Mouse (Mus musculus) right cerebral cortex, postnatal 36 days (tissue): ENCODE results near the gene Wt1.

Experiments
- DNase-seq, 2 experiments: peaks; one replicate each; pipeline ENCODE4 v3.0.0; 2022; ENCODE audit warnings: low spot score in 2 of 2, mixed read lengths in 1 of 2

Wt1 gene

DNA sequence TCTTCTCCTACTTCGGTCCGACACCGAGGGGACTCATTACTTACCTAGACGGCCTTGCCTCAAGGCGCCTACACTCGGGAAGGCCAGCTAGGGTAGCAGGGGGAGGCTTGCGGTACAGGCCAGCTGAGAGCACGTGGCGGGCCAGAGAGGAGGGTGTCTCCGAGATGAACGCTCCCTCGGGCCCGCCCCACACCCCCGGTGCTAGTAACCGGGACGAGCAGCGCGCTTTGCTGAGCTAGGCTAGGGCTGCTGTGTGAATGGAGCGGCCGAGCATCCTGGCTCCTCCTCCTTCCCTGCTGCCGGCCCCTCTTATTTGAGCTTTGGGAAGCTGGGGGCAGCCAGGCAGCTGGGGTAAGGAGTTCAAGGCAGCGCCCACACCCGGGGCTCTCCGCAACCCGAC is at the start of gene Wt1:
Gene Wt1 (plus strand): TSS at position 251 of the 400 bp plus-strand sequence.
- DNase-seq: no peak

DNA sequence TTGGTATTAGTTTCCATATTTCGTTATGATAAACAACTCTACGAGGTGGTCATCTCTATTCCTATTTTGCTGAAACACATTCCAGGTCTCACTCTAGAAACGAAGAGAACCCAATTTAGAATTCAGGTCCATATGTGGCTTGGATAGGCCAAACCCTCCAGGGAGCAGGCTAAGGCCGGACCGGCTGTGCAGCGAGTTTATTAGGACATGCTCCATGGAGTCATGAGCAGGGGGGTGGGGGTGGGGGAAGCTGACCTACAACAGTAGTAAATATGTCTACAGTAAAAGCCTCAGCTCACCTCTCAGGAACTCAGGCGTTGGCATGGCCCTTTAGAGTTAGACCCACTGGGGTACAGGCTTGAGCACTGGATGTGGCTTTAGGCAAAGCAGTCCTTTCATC is 49.2 kb upstream of the Wt1 start:
- no peak for DNase-seq

DNA sequence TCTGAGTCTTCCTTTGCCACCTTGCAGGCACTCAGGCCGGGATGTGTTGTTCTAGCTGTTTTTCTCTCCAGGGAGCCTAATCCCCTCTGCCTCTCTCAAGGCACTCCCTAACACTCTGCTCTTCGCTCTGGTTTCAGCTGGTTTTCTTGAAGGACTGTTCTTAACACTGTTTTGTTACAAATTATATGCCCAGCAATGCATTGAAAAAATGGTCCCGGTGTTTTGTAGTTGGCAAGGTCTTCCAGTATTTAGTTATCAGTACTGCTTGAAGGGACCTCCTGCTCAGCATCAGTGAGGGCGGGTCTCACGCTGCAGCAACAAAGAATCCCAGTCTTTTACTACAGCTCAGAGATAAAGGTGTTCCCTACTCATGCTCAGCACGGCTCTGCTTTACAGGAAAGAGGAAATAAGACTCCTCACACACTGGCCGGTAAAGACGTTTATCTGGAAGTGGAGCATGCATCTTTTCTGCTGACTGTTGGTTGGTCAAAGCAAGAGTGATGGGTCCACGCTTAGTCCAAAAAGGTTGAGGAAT is 44.0 kb upstream of the Wt1 start:
- no peak for DNase-seq

DNA sequence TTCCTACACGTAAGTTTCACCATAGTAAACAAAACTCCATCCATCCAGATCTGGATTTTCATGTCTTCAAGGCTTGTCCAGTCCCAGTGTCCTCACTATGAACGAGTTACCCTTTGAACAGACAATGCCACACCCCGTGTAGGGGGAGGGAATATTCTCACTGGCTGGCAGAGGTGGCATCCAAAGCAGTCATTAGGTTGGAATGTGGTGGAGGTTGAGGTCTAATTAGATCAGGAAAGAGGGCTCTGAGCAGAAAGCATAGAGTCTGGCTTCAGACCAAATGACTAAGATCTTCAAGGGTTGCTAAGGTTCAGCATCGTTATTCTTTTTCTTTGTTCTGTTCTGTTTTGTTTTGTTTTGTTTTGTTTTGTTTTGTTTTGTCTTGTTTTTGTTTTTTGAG is 42.3 kb upstream of the Wt1 start:
- no peak for DNase-seq

DNA sequence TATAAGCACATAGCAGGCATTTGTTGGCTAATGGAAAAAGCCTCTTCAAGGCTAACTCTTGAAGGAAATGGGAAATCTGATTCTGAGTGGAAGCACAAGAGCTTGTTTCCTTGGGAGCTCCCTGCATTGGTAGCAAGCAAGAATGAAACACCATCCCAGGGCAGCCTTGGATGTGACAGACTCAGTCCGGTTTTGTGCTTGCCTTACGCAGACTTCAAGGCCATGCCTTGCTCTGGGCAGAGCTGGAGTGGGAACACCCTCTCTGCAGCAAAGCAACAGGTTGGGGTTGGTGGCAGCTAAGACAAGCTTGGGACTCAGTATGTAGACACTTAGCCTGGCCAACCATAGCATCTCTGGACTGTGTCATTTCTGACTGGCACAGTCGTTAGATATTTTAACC is 40.2 kb upstream of the Wt1 start:
- DNase-seq: no peak

DNA sequence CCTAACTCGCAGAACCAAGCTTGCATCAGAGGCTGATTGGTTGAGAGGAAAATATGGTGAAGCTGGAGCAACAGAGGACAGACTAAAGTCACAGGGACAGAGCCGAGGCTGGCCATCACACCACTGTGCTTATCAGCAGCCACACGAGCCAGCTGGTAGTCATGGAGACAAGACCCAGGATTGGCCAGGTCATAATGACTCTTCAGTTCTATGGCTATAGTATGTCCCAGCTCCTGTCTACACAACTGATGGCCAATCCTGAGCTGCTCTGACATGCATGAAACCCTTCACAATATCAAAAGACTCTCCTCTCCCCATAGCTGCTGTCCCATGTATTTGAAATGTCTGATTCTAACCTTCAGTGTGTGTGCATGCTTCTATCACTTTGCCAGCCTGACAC is 38.3 kb upstream of the Wt1 start:
- no peak for DNase-seq

DNA sequence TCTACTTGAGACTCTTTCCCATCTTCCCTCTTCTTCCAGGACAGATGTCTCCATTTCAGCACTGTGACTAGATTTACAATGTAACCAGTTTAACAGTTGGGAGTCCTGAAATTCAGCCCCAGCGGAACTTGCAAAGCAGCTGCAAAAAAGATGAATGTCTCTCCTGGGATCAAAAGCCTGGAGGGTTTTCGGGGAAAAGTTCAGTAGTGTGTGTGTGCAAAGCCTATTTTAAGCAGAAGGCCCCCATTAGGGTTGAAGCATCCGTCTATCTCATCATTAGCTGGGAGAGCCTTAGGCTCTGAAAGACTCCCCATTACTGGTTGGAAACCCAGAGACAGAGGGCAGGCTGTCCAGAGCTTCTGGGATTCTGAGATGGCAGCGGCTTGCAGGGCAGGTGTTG is 37.2 kb upstream of the Wt1 start:
- no peak for DNase-seq

DNA sequence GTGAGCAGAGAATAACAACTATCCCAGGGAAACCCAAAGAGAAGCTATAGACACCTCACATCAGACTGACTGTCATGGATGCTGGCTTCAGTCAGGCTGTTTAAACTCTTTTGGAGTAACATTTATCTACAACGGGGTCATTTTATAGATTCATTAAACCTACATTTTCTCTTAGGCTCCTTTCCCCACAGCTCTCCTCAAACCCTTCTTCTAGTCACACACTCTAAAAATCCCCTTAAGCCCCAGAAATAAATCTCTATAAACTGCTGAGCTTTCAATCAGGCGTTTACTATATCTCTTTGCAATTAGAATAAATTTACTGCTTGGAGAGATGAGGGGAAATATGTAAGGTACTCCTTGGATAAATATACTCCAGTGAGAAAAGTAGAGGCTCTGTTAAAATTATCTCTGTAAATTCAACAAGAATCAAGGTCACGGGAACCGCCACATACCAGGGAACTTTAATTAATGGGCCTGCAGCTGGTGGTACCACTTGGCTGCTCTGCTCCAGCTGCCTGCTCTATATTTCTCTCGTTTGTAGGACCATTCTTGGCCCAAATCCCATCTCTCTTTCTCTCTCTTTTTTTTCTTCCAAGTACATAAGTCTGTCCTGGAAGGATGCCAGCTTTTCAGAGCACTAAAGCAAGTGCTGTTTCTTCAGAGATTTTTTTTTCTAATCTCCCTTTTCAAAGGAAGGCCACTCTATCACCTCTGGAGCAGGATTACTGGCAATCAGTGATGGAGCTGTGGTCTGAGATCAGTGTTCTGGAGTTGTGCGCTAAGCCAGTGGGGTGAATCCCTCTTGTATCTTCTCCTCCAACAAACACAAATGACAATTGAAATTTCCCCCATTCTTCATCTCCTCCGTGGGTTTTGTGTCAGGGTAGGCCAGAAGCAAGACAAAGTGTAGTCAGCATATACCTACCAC is 36.5 kb upstream of the Wt1 start:
- peak in 1 of 2 experiments; percentile 7 for DNase-seq

DNA sequence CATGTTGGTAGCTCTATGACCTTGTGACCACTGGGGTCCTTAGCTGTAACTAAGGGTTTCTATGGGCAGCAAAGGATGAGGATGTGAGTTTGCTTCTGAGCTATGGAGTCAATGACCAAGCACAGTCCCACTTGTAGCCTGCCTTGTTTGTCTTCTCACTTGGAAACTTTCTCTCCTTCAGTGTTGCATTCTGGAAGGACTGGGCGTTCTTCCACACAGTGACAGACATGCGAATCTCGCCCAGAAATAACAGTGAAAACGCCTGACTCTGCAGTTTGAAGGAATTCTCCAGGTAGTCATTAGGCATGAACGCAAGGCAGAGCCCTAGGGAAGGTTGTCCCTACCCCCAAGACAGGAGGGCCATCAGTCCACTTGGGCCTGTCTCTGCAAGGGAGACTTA is 35.3 kb upstream of the Wt1 start:
- DNase-seq: no peak

DNA sequence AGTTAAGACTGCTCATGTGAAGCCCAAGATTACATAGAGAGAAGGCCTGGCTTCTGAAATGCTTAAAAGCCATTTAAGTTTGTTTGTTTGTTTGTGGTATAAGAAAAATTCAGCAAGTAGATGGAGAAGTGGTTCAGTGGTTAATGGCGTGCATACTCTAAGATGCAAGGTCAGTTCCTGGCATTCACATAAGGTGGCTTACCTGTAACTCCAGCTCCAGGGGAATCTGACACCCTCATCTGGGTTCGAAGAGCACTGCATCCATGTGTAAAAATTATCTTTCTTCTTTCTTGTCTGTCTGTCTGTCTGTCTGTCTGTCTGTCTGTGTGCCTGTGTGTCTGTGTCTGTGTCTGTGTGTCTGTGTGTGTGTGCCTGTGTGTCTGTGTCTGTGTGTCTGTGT is 34.6 kb upstream of the Wt1 start, which contains the start of gene Gm11060:
Gene Gm11060 (plus strand): TSS at position 301 of the 400 bp plus-strand sequence.
- no peak for DNase-seq

DNA sequence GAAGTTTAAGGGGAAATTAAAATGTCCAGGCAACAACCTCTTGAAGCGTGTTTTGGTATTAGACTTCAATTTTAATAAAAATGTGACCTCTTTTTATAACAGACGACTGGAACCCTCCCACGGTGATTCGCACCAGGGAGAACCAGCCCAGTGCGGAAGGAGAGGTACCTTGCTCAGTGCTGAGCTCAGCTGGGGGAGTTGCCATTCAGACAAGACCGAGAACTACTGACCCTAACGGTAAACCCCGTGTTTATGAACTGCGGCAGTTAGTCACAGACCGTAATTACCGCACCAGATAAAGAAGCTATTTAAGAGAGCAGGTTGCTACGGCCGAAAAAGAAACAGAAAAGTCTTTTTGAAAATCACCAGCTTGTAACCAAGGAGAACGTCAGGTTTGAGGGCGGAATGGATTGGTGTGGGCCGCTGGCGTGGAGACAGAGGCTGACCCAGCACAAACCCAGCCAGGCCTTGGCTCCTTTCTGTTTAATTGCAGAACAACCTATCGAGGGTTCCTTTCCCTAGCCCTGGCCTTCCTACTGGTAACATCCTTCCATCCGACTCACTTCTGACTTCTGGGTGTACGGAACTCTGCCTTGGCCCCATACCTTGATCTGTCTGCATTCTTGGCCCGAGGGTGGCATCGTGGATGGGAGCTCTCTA is 28.9 kb upstream of the Wt1 start:
- no peak for DNase-seq

DNA sequence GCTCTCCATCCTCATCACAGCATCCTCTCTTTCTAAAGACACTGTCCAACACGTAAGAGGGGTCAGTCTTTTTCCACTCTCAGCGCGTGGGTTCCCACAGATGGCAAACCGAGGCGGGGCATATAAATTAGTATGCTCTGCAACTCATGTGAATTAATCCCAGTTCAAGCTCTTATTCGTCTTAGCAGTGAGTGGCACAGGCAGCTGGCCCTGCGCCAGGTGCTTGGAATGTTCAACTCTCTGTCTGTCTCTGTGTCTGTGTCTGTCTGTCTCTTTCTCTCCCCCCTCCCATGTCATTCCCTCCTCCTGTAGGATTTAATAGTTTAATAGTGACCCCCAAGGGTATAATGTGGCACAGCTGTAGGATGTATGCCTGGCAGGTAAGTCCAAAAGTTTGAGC is 26.9 kb upstream of the Wt1 start:
- no peak for DNase-seq

DNA sequence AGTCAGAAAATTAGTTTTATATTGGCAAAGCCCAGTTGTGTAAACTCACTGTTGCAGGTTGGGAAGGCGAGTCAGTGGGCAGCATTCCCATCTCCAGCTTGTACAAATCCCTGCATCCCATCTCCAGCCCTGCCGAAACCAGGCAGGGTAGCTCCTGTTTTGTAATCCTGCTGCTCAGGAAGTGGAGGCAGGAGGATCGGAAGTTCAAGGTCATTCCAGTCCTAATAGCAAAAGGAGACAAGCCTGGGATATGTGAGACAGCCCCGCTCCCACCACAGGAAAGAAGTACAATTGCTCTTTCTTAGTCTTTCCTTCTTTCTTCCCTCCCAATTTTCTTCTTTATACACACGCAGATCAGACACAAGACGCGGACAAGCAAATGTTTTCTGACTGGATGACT is 25.8 kb upstream of the Wt1 start:
- DNase-seq: no peak

DNA sequence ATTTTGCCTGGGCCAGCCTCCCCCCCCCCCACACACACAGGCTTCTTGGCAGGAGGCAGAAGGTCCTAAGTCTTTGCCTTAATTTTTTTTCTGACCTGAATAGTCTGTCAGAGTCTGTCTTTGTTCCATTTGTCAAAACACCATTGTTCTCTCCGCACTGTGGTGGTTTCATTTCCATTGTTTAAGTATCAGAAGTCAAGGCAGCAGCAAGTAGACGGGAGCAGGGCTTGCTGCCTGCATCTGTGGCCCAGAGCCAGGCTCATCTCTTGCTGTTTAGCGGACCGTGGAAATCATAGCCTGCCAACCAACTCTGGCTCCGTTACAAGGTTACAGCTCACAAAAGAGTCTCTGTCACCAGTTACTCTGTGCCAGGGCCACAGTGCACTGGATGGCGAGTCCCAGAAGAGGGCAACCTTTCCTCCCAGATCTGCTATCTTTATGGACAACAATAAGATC is 17.6 kb upstream of the Wt1 start:
- peak; percentile 64 to 66 for DNase-seq

DNA sequence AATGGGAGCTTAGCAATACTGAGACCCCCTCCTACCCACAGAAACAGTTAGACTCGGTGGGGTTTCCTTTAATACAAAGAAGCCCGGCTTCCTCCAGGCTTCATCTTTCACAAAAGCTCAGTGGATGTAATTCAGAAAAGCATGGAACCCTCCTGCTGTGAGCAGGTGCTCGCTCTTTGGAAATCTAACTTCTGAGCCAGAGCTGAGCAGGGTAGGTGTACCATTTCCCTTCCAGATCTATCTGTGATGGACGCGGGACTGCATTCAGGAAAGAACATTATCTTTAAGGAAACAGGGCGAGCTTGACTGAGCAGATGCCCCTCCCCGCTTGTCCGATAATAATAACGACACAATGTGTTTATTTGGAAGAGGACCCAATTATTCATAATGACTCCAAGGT is 12.3 kb upstream of the Wt1 start:
- DNase-seq: no peak

DNA sequence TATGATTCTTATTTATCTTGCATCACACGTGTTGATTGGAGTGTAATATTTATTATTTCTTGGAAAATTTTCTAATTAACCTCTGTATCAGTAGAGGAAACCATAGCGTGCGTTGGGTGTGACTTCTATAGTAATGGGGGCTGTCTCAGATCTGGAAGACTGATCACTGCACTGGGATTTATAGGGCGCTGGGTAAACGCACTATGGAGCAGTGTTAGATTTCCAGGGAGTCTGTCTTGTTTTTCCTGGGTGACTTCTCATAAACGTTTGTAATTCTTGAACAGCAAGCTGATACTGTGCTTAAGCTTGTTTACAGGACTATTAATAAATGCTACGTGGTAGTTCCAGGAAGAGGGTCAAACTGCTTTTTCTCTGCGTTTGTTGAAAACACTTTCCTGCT is 8.7 kb upstream of the Wt1 start:
- no peak for DNase-seq

DNA sequence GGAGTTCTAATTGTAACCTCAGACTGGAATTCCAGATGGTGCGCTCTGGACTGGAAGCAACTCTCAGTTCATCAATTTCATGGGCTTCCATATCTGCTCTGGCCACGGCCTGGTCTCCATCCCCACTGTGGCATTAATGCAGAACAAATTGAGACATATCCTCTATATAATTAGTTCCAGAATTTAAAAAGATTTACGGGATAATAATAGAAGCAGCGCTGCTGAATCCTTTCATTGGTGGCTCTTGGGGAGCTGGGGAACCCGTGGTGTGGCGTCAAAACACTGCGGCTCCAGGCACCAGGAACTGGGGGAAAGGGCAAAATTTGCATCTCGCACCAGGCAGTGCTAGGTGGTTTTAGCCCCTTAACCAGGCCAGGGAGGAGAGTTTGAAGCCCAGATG is 4.1 kb upstream of the Wt1 start:
- DNase-seq: no peak

DNA sequence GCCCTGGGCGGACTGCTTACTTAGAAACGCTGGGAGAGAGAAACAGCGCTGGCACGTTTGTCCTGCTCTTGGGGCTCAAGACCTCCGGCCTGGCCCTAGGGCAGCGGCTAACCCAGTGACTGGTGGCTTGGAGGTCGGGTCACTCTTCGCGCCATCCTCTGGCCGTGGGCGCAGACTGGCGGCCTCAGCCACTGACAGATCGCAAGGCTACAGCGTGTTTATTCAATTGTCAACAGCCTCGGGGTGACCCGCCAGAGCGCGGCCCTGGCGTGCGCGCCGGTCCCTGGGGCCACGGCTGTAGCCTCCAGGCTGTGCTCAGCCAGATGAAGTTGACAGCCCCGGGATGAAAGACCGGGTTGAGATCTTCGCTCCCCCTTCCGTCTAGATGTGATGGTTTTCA is 3.4 kb upstream of the Wt1 start:
- DNase-seq: no peak

DNA sequence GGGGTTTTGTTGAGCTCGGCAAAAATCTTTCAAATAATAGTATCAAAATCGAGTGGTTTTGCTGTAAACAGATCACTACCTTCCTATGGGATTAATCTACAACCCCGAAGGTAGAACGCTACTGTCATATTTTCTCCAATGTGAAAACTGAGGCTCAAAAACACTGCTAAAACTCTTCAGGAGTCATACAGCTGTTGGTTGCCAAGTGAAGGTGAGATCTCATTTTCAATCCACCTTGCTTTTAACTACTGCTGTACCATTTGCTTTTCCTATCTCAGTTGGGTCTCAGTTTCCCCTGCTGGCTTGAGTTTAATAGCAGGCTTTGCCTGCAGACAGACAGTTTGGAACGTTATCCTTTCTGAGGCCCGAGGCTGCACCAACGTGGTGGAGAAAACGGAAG is 2.9 kb upstream of the Wt1 start:
- DNase-seq: no peak

DNA sequence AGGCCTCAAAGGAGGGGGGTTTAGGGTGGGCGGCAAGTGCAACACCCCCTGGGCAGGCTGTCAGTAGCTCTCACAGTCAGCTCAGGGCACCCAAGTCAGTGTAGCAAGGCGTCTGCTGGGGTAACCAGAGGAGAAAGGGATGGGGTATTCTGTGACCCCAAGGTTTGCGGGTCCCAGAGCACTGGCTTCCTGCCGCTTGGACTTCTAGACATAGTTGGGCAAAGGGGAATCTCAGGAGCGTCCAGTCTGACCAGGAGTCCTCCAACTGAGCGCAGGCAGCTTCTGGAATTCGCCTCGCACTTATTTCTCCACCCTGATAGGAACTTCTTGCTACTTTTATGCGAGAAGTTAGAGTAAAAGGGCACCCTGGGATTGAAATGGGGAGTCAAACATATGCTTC is 2.4 kb upstream of the Wt1 start:
- no peak for DNase-seq

DNA sequence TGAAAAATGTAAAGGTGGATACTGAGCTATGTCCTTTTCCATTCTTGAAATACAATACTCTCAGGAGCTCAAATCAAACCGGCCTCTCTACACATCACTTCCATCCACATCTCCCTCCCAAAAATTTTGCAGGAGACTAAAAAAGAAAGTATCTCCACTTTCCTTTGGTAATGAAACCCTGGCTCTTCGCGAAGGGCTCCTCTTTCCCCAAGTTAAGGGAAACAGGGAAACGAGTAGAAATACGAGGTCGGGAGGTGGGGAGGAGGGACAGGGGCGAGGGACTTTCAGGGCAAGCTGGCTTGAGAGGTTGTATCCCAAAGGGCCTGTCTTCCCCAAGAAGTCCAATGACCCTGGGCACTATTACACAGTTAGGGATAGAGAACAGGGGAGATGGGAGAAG is 1.9 kb upstream of the Wt1 start:
- DNase-seq: no peak

DNA sequence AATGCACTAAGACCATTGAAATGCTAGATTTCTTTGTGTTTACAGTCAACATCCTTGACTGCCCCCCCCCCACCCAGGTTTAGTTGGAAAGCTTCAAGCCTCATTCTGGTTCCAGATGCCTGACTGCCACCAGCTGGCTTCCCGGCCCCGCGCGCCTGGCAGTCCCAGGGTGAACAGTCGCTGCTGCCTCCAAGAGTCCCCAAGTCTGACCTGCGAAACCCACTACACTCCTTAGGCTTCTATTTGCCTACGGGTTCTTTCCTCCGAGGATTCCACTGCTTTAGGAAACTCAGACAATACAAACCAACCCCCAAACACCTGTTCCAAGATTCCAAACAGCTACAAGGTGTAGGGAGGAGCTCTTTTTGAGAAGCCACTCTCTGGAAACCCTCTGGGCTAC is 1.1 kb upstream of the Wt1 start:
- DNase-seq: no peak

DNA sequence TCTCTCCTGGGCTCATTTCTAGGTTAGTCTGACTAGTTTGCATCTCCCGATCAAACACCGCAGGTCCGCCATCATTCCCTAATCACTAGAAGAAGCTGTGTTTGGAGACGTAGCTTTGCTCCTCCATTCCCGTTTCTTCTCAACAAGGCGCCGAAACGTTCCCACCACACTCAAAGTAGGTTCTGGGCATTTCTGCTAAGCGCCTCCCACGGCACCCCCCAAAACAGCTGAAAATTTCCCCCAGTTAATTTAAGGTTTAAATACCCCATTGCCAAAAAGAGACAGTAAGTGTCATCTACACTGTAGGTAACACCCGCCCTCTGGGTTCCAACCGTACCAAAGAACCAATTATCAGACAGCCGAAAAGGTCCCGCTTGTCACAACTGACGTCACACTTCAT is 688 bp upstream of the Wt1 start:
- DNase-seq: no peak
